Mouse (Mus musculus): Measurements from ENCODE around the gene Tra2a.
A peak's percentile ranks its signal among the peaks of the same experiment; 100 is the strongest.

The Tra2a gene

GRCm38 (mm10) chr6:49228126-49228679, 35.6 kb downstream of the Tra2a start:
- peak; percentile 27 to 32 for DNase-seq

- peak; percentile 68 to 71 for DNase-seq
Measured at GRCm38 (mm10) chr6:49227184-49227735, 36.6 kb downstream of the Tra2a start.

- no peak for DNase-seq
Measured at GRCm38 (mm10) chr6:49225728-49226123, 38.1 kb downstream of the Tra2a start.

- DNase-seq = no peak
Measured at GRCm38 (mm10) chr6:49224923-49225727, 38.7 kb downstream of the Tra2a start.

- peak in 1 of 2 experiments; percentile 15 for DNase-seq
Measured at GRCm38 (mm10) chr6:49221906-49222305, 41.9 kb downstream of the Tra2a start.

GRCm38 (mm10) chr6:49219920-49220604, 43.8 kb downstream of the Tra2a start:
- DNase-seq = peak; percentile 19 to 20

GRCm38 (mm10) chr6:49219001-49219560, 44.8 kb downstream of the Tra2a start:
- DNase-seq = no peak

GRCm38 (mm10) chr6:49218275-49218802, 45.5 kb downstream of the Tra2a start:
- DNase-seq = no peak

GRCm38 (mm10) chr6:49217581-49218274, 46.1 kb downstream of the Tra2a start:
- peak; percentile 92 to 97 for DNase-seq

- no peak for DNase-seq
Measured at GRCm38 (mm10) chr6:49216811-49217542, 46.9 kb downstream of the Tra2a start.

GRCm38 (mm10) chr6:49215748-49216585, 47.9 kb downstream of the Tra2a start:
- DNase-seq = peak in 1 of 2 experiments; percentile 43

- peak; percentile 70 to 86 for DNase-seq
Measured at GRCm38 (mm10) chr6:49214928-49215747, 48.7 kb downstream of the Tra2a start, which contains the start of gene Igf2bp3. Gene Igf2bp3 (minus strand): TSS chr6:49214957.

- peak; percentile 34 to 66 for DNase-seq
Measured at GRCm38 (mm10) chr6:49214086-49214927, 49.5 kb downstream of the Tra2a start.

GRCm38 (mm10) chr6:49213581-49214085, 50.2 kb downstream of the Tra2a start:
- peak; percentile 22 to 49 for DNase-seq

GRCm38 (mm10) chr6:49212931-49213580, 50.8 kb downstream of the Tra2a start:
- DNase-seq = no peak

GRCm38 (mm10) chr6:49212141-49212540, 51.7 kb downstream of the Tra2a start:
- DNase-seq = no peak

- DNase-seq = no peak
Measured at GRCm38 (mm10) chr6:49211596-49211995, 52.2 kb downstream of the Tra2a start.

Measured in thymus, postnatal 36 days (tissue).